Mouse (Mus musculus): ENCODE measurements around the gene Ranbp3l.

- no peak for TF ChIP-seq CTCF (IDR thresholded peaks at IDR 0.05; ENCODE audit: control insufficient read depth, insufficient read depth, insufficient replicate concordance, low read depth, low read length)
- TF ChIP-seq POLR2A (IDR thresholded peaks at IDR 0.05; ENCODE audit: control insufficient read depth, low read depth, low read length): no peak
These were observed 30.8 kb upstream of the Ranbp3l start for GRCm38 (mm10) chr15:8936911-8937310.
